Mouse (Mus musculus) MEL (cell line): Measurements from ENCODE around the gene Gm6793. TPM values are rescaled to one million over a fixed set of nuclear protein-coding genes. Genes with fewer than 3 reads are reported as not detected.

Experiments used
- DNase-seq: peaks from one replicate; pipeline ENCODE4 v3.0.0; 2011; ENCODE audit warnings: low read depth, low spot score
- H3K27ac ChIP-seq: 2 replicates; pipeline ENCODE4 v1.5.1; 2012; ENCODE audit warnings: low read depth, mild to moderate bottlenecking, control low read depth, low read length, moderate library complexity; ENCODE audit not compliant: control insufficient read depth
- H3K27me3 ChIP-seq, 2 experiments: fragments of 150-350 bp in 1 of 2; sonication (generic) in 1 of 2; 2 replicates each; pipeline ENCODE4 v1.6.1; 2012; ENCODE audit warnings: low read length in 2 of 2, mild to moderate bottlenecking in 2 of 2, improper control_type of control experiment in 1 of 2, moderate library complexity in 1 of 2; ENCODE audit not compliant: insufficient read depth in 2 of 2, control insufficient read depth in 1 of 2
- H3K36me3 ChIP-seq, 2 experiments: 2 replicates each; pipeline ENCODE4 v1.6.1; 2012 to 2014; ENCODE audit warnings: low read length in 2 of 2, improper control_type of control experiment in 1 of 2, inconsistent platforms in 1 of 2, mild to moderate bottlenecking in 1 of 2; ENCODE audit not compliant: insufficient read depth in 2 of 2, control insufficient read depth in 1 of 2
- H3K4me1 ChIP-seq, 2 experiments: fragments of 150-350 bp in 1 of 2; sonication (generic) in 1 of 2; 2 replicates each; pipeline ENCODE4 v1.6.1; 2012; ENCODE audit warnings: low read length in 2 of 2, improper control_type of control experiment in 1 of 2, mild to moderate bottlenecking in 1 of 2; ENCODE audit not compliant: insufficient read depth in 2 of 2, control insufficient read depth in 1 of 2
- H3K4me3 ChIP-seq, 2 experiments: fragments of 150-350 bp in 1 of 2; sonication (generic) in 1 of 2; 2 replicates each; pipeline ENCODE4 v1.5.1; 2012; ENCODE audit warnings: low read depth in 2 of 2, low read length in 2 of 2, mild to moderate bottlenecking in 2 of 2, moderate library complexity in 2 of 2, control low read depth in 1 of 2, improper control_type of control experiment in 1 of 2; ENCODE audit not compliant: control insufficient read depth in 1 of 2, insufficient read depth in 1 of 2
- H3K79me2 ChIP-seq: 2 replicates; pipeline ENCODE4 v1.6.1; 2012; ENCODE audit warnings: mild to moderate bottlenecking, low read length, moderate library complexity; ENCODE audit not compliant: control insufficient read depth, poor library complexity, insufficient read depth
- H3K9ac ChIP-seq: 2 replicates; pipeline ENCODE4 v1.6.1; 2012; ENCODE audit warnings: low read depth, mild to moderate bottlenecking, control low read depth, low read length, moderate library complexity; ENCODE audit not compliant: control insufficient read depth, poor library complexity, severe bottlenecking
- H3K9me3 ChIP-seq: fragments of 150-350 bp; sonication (generic); replicated peaks from 2 replicates; pipeline ENCODE4 v1.6.1; 2012; ENCODE audit warnings: mild to moderate bottlenecking, low read length, improper control_type of control experiment, moderate library complexity; ENCODE audit not compliant: insufficient read depth
- CHD1 ChIP-seq: IDR thresholded peaks from 2 replicates; pipeline ENCODE4 v1.6.1; 2012; ENCODE audit warnings: low read depth, mild to moderate bottlenecking, inconsistent platforms, low read length, improper control_type of control experiment
- CTCF ChIP-seq, 3 experiments: IDR thresholded peaks in 2 of 3; conservative IDR thresholded peaks in 1 of 3; 2 replicates each; pipeline ENCODE4 v1.5.1; 2011 to 2012; ENCODE audit warnings: low read length in 3 of 3, low read depth in 2 of 3, mild to moderate bottlenecking in 2 of 3, improper control_type of control experiment in 1 of 3, inconsistent platforms in 1 of 3, mixed read lengths in 1 of 3, moderate library complexity in 1 of 3; ENCODE audit not compliant: control insufficient read depth in 1 of 3, insufficient read depth in 1 of 3, poor library complexity in 1 of 3, severe bottlenecking in 1 of 3
- EP300 ChIP-seq, 2 experiments: IDR thresholded peaks; 2 replicates each; pipeline ENCODE4 v1.6.1; 2011; ENCODE audit warnings: improper control_type of control experiment in 2 of 2, low read length in 2 of 2, low read depth in 1 of 2, mild to moderate bottlenecking in 1 of 2
- GATA1 ChIP-seq: IDR thresholded peaks from 2 replicates; pipeline ENCODE4 v1.6.1; 2011; ENCODE audit warnings: low read depth, low read length, improper control_type of control experiment
- MAFK ChIP-seq: IDR thresholded peaks from 2 replicates; pipeline ENCODE4 v1.6.1; 2011; ENCODE audit warnings: low read depth, mild to moderate bottlenecking, low read length, improper control_type of control experiment, borderline replicate concordance
- MAX ChIP-seq: IDR thresholded peaks from 2 replicates; pipeline ENCODE4 v1.6.1; 2011; ENCODE audit warnings: low read length, improper control_type of control experiment
- MXI1 ChIP-seq: IDR thresholded peaks from 2 replicates; pipeline ENCODE4 v1.6.1; 2011; ENCODE audit warnings: mild to moderate bottlenecking, low read depth, low read length, improper control_type of control experiment
- MYC ChIP-seq: IDR thresholded peaks from 2 replicates; pipeline ENCODE4 v1.6.1; 2011; ENCODE audit warnings: low read depth, mild to moderate bottlenecking, low read length, improper control_type of control experiment, moderate library complexity
- POLR2AphosphoS5 ChIP-seq: IDR thresholded peaks from 2 replicates; pipeline ENCODE4 v1.6.1; 2012; ENCODE audit warnings: low read depth, borderline replicate concordance, mild to moderate bottlenecking, inconsistent platforms, low read length, moderate library complexity, mixed read lengths
- SIN3A ChIP-seq: IDR thresholded peaks from 2 replicates; pipeline ENCODE4 v1.6.1; 2012; ENCODE audit warnings: low read length, improper control_type of control experiment, inconsistent platforms
- TAL1 ChIP-seq: IDR thresholded peaks from 2 replicates; pipeline ENCODE4 v1.6.1; 2012; ENCODE audit warnings: mild to moderate bottlenecking, inconsistent platforms, low read length, moderate library complexity, mixed read lengths
- TCF12 ChIP-seq: IDR thresholded peaks from 2 replicates; pipeline ENCODE4 v1.6.1; 2014; ENCODE audit warnings: low read depth, mild to moderate bottlenecking, inconsistent platforms, low read length, improper control_type of control experiment, moderate library complexity
- ZNF384 ChIP-seq: IDR thresholded peaks from 2 replicates; pipeline ENCODE4 v1.6.1; 2012; ENCODE audit warnings: low read depth, mild to moderate bottlenecking, inconsistent platforms, low read length, improper control_type of control experiment
- polyA plus RNA-seq, 2 experiments: library from polyadenylated mRNA; stranded (reverse) in 1 of 2; unstranded in 1 of 2; fragments of >175 nt in 1 of 2; fragments of >200 nt in 1 of 2; gene quantifications; 2 replicates each; pipeline versions ENCODE4 v1.2.1 to v1.2.4; 2012; ENCODE audit warnings: low replicate concordance in 2 of 2, low read depth in 1 of 2; ENCODE audit not compliant: insufficient read length in 2 of 2, insufficient read depth in 1 of 2, missing spikeins in 1 of 2
- total RNA-seq: library from RNA; depleted of rRNA; stranded (reverse); fragments of 300-350 nt; gene quantifications from 2 replicates; pipeline ENCODE4 v1.2.3, GENCODE M21; 2012

Gm6793 gene
- total and polyA plus RNA-seq, 3 experiments, result 0.19 to 0.46 TPM; not detected in 1

DNA sequence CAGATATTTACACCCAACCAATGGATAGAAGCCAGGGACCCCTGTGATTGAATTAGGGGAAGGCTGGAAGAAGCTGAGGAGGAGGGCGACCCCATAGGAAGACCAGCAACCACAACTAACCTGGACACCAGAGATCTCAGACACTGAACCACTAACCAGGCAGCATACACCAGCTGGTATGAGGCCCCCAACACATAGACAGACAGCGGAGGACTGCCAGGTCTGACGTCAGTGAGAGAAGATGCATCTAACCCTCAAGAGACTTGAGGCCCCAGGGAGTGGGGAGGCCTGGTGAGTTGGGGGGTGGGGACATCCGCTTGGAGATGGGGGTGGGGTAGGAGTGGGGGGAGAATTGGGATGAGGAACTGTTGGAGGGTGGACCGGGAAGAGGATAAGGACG is 15.8 kb upstream of the Gm6793 start:
- Histone ChIP-seq H3K9me3 (no peaks in the 10 kb centered on the region), H3K79me2 (no peaks in the 10 kb centered on the region), H3K4me1 (peaks cover 2 to 5% of the 10 kb centered on the region in 2 experiments; a peak in 3 of 4 replicates), H3K27ac (no peak overlapping the region), H3K36me3 (no peaks in the 10 kb centered on the region), H3K27me3 (no peaks in the 10 kb centered on the region; a peak in 1 of 4 replicates), H3K4me3 (no peak overlapping the region)
- no peak for DNase-seq
- no peak for TF ChIP-seq ZNF384
- TF ChIP-seq MAFK, result no peak
- TF ChIP-seq TAL1, result no peak
- TF ChIP-seq CHD1, result no peak
- no peak for TF ChIP-seq TCF12
- TF ChIP-seq SIN3A, result no peak
- TF ChIP-seq MYC, result no peak
- TF ChIP-seq CTCF (IDR thresholded peaks at IDR 0.05 in 2 of 3, conservative IDR thresholded peaks at IDR 0.05 in 1 of 3; ENCODE audit: control insufficient read depth in 1 of 3, insufficient read depth in 1 of 3, low read depth in 2 of 3, low read length in 3 of 3, poor library complexity in 1 of 3, severe bottlenecking in 1 of 3), result no peak
- TF ChIP-seq MAX, result no peak
- no peak for TF ChIP-seq POLR2AphosphoS5
- no peak for TF ChIP-seq GATA1
- TF ChIP-seq, all 39 proteins: peak for 0
- H3K9ac ChIP-seq, result no peak overlapping the region

GRCm38 (mm10) chr8:112029455-112029854 is 14.6 kb upstream of the Gm6793 start:
- Histone ChIP-seq H3K4me3 (no peak overlapping the region), H3K9me3 (no peaks in the 10 kb centered on the region), H3K27ac (no peak overlapping the region), H3K36me3 (no peaks in the 10 kb centered on the region), H3K27me3 (no peaks in the 10 kb centered on the region; a peak in 1 of 4 replicates), H3K9ac (no peak overlapping the region), H3K4me1 (peaks cover 2 to 5% of the 10 kb centered on the region in 2 experiments; a peak in 3 of 4 replicates), H3K79me2 (no peaks in the 10 kb centered on the region)
- DNase-seq, result no peak
- no peak for TF ChIP-seq MXI1
- no peak for TF ChIP-seq CTCF (IDR thresholded peaks at IDR 0.05 in 2 of 3, conservative IDR thresholded peaks at IDR 0.05 in 1 of 3; ENCODE audit: control insufficient read depth in 1 of 3, insufficient read depth in 1 of 3, low read depth in 2 of 3, low read length in 3 of 3, poor library complexity in 1 of 3, severe bottlenecking in 1 of 3)

DNA sequence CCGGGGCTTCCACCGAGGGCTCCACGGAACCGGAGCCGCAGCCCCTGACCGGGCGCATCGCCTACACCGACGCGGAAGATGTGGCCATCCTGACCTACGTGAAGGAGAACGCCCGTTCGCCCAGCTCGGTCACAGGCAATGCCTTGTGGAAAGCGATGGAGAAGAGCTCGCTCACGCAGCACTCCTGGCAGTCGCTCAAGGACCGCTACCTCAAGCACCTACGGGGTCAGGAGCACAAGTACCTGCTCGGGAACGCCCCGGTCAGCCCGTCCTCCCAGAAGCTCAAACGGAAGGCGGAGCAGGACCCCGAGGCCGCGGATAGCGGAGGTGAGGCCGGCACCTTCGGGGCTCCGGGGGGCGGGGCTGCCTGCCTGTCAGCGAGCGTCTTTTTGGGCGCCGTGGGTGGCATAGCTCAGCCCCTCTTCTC is 3.0 kb downstream of the Gm6793 start:
- peaks cover 3 to 37% of the 10 kb centered on the region in 2 experiments for H3K36me3 ChIP-seq
- H3K9me3 ChIP-seq, result no peaks in the 10 kb centered on the region
- DNase-seq, result peak; percentile 67
- H3K4me3 ChIP-seq, result peak overlapping the region; percentile 53 to 80
- peak overlapping the region; percentile 54 for H3K27ac ChIP-seq
- peaks cover 54% of the 10 kb centered on the region for H3K79me2 ChIP-seq
- peak overlapping the region; percentile 78 for H3K9ac ChIP-seq
- TF ChIP-seq SIN3A (0 out of 2 replicates have a peak, but pooled peaks have one; percentile 44), MXI1 (peak; percentile 39), EP300 (IDR thresholded peaks at IDR 0.05; ENCODE audit: low read depth in 1 of 2, low read length in 2 of 2) (no peak)
- H3K27me3 ChIP-seq, result no peaks in the 10 kb centered on the region
- peaks cover 19 to 27% of the 10 kb centered on the region in 2 experiments for H3K4me1 ChIP-seq
